Mouse (Mus musculus) bone marrow macrophage, adult 2 months (primary cell): ENCODE results near the gene Grik4. TPM values are rescaled to one million over a fixed set of nuclear protein-coding genes. Genes with fewer than 3 reads are reported as not detected.
A peak's percentile ranks its signal among the peaks of the same experiment; 100 is the strongest.
"Not testable (repeated sequence)": the region's sequence is repeated elsewhere in the genome, so short reads cannot be mapped to it uniquely, and the experiment has no call there.

ENCODE experiments used
- H3K27ac ChIP-seq: 2 replicates; pipeline ENCODE4 v1.5.1; 2012; ENCODE audit warnings: low read depth, low read length; ENCODE audit not compliant: insufficient read depth
- H3K4me1 ChIP-seq: 2 replicates; pipeline ENCODE4 v1.6.1; 2012; ENCODE audit warnings: low read length; ENCODE audit not compliant: control insufficient read depth, insufficient read depth
- H3K4me3 ChIP-seq: 2 replicates; pipeline ENCODE4 v1.5.1; 2012; ENCODE audit warnings: mild to moderate bottlenecking, low read length, moderate library complexity; ENCODE audit not compliant: insufficient read depth
- CTCF ChIP-seq: IDR thresholded peaks from 2 replicates; pipeline ENCODE4 v1.5.1; 2012; ENCODE audit warnings: low read depth, mild to moderate bottlenecking, low read length, moderate library complexity
- POLR2A ChIP-seq: IDR thresholded peaks from 2 replicates; pipeline ENCODE4 v1.6.1; 2012; ENCODE audit warnings: mild to moderate bottlenecking, low read depth, low read length, borderline replicate concordance
- polyA plus RNA-seq: library from polyadenylated mRNA; stranded (reverse); fragments of >200 nt; gene quantifications from 2 replicates; pipeline ENCODE4 v1.2.4, GENCODE M21; 2012; ENCODE audit not compliant: missing spikeins, insufficient read depth, insufficient read length

Grik4 gene
- polyA plus RNA-seq, result 0.12 and 0.23 TPM in 2 replicates

DNA sequence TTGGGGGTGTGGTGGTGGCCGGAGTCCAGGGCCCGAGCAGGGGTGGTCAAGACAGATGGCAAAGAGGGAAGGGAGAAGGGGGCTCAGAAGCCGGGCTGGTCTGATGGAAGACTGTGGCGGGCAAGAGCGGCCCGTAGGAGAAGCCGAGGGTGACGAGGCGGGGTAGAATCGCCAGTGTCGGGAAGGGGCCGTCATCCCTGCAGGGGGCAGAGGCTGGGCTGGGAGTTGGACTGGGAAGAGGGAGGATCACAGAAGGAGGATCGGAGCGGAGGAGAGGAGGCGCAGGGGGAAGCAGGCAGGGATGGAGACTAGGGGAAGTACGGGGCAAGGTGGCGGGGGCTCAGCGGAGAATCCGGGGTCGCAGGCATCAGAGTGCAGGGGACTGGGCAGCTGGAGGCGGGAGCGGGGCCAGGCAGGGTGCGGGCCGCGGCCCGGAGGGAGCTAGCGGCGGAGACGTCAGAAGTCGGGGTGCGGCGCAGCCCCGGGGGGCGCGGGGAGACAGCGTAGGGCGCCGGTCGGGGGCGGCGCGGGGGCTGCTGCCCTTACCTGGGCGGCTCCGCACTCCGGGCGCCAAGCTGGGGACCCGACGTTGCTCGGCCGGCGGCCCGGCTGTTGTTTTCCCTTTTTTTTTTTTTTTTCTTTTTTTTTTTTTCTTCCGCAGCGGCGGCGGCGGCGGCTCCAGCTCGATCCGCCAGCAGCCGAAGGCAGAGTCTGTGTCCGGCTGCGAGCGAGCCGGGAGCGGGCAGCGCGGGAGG lies at the start of gene Grik4:
TSS of gene Grik4 (minus strand) at position 713 of the 755 bp plus-strand sequence.
- Histone ChIP-seq H3K27ac (no peak within 1 kb of the TSS), H3K4me1 (peaks cover 4% of the 10 kb centered on the region; the same call in 1 of the 2 replicates), H3K4me3 (peak within 1 kb of the TSS; percentile 48)
- TF ChIP-seq CTCF, result no peak

DNA sequence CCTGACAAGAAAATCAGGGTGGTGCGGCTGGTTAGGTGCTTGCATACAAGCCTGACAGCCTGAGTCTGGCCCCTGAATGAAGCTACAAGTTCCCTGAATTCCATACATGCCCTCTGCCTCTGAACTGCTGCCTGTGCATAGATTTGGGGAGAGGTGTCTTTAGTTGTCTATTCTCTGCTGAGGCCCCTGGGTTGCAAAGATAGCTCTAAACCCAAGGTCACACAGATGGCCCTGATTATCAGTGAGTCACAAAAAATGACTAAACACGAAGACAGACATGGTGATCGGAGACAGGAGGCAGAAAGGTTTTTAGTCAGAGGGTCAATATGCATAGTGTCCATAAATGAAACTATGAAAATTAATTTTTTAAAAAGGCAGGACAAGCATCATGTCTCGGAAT lies 49.4 kb upstream of the Grik4 start:
- H3K4me3 ChIP-seq, result no peak overlapping the region
- H3K27ac ChIP-seq, result no peak overlapping the region
- no peaks in the 10 kb centered on the region for H3K4me1 ChIP-seq
- TF ChIP-seq POLR2A (no peak), CTCF (no peak)

DNA sequence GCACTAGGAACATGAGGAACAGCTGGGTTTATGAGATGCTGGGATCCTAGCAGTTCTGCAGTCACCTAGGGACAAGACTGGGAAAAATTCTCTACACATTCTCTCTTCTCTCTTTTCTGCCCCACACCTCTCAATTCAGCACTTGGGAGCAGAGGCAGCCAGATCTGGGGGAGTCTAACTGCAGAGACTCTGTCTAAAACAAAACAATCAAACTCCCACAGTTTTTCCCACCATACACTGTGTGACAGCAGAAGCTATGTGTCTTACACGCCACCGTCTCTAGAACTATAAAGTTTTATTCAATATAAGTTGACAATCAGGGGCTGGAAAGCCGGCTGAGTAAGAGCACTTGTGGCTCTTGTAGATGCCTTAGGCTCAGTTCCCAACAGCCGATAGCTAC lies 43.7 kb upstream of the Grik4 start:
- Histone ChIP-seq H3K4me1 (no peaks in the 10 kb centered on the region), H3K4me3 (no peak overlapping the region), H3K27ac (no peak overlapping the region)
- TF ChIP-seq POLR2A, result no peak
- no peak for TF ChIP-seq CTCF

DNA sequence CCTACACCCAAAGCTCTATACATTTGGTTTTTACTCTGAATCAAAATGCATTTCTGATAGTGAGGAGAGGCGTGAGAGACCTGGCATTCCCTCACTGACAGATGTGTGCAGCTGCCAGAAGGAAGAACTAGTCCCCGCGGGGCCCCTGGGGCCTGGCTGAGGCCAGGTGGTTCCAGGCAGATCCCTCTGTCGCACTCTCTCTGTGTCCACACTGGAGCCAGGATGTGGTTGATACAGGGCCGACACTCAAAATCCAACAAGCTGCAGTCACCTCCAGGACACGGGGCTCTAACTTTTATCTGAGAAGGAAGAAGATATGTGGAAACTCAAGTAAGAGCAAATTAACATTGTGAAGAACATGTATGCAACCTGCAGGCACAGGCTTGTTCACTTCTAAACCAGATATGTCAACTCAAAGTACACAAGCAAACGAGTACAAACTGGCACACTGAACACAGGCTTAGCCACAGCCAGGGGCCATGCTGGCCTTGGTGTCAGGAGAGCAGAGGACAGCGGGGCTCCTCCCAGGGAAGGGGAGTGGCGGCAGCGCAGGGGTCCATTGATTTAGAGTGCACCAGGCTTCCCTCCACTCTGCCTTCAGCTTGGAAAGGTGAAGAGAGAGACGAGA lies 24.7 kb upstream of the Grik4 start:
- Histone ChIP-seq H3K27ac (no peak overlapping the region), H3K4me1 (no peaks in the 10 kb centered on the region), H3K4me3 (no peak overlapping the region)
- no peak for TF ChIP-seq POLR2A
- TF ChIP-seq CTCF, result no peak

DNA sequence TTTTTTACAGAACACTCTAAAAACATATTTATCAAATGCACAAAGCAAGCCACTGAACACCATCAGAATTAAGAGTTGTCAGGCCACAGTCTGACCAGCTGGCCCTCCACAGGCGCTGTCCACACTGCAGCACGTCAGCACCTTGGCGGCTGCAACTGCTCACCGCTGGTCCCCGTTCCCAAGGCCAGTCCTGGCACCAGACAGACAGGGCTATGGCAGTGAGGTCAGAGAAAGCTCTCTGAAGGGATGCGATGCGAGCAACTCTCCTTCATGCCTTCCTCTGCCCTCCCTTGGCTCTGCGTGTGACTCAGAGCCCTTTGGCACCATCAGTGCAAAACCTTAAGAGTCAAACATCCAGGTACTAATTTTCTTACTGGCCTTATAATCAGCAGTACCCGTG lies 23.4 kb upstream of the Grik4 start:
- Histone ChIP-seq H3K4me3 (no peak overlapping the region), H3K27ac (no peak overlapping the region), H3K4me1 (0 out of 2 replicates have a peak, but pooled peaks cover 3% of the 10 kb centered on the region)
- TF ChIP-seq CTCF (no peak), POLR2A (no peak)

DNA sequence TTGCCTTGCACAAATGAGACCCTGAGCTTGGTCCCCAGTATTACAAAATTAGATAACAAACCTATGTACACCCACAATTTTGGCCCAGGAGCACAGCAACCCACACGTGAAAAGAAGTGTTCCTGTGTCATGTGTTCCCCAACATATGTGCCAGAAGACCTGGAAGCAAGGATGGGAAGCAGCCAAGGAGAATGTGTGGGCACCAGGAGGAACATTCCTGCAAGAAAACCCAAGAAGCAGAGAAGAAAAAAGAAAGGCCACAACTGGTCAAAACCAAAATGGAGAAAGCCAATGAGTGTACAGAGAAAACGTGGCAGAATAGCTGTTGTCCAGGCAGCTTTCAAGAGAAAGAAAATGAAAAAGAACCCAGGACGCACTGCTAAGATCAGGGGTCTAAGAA lies 20.5 kb upstream of the Grik4 start:
- H3K4me1 ChIP-seq, H3K27ac ChIP-seq, H3K4me3 ChIP-seq: not testable (repeated sequence)

DNA sequence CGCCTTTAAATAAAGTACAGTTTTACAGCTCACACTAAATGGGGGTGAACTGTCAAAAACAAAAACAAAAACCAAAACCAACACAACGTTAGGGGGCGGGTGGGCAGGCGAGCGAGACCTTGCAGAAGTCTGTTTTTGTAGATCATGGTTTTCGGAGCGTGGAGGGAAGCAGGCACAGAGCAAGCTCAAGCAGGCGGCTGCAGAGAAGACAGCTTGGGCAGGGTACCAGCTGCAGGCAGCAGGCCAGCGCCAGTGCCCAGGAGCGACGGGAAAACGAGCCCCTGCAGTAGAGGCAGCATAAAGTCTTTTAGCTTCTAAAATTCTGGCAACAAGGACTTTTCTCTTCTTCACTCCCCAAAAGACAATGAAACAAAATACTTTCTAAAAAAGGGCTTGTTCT lies 20.1 kb upstream of the Grik4 start:
- Histone ChIP-seq H3K4me1 (0 out of 2 replicates have a peak, but pooled peaks cover 3% of the 10 kb centered on the region), H3K27ac (no peak overlapping the region), H3K4me3 (no peak overlapping the region)
- TF ChIP-seq CTCF (no peak), POLR2A (no peak)

DNA sequence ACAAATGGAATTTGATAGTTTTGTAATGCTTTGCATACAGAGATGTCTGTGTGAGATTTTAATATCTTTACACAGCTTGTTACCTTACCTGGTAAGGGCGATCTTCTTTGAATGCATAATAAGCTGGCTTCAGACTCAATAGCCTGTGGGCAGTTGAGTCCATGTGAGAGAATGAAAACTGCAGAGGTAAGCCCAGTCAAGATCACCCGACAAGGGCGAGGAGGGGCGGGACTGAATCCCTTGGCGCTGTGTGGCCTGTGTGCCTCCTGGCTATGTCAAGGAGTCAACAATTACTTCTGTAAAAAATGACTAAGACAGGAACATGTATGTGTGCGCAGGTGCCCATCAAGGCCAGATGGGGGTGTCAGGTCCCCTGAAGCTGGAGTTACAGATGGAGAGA lies 18.2 kb upstream of the Grik4 start:
- H3K4me3 ChIP-seq, result no peak overlapping the region
- 0 out of 2 replicates have a peak, but pooled peaks cover 3% of the 10 kb centered on the region for H3K4me1 ChIP-seq
- no peak overlapping the region for H3K27ac ChIP-seq
- no peak for TF ChIP-seq POLR2A
- no peak for TF ChIP-seq CTCF

DNA sequence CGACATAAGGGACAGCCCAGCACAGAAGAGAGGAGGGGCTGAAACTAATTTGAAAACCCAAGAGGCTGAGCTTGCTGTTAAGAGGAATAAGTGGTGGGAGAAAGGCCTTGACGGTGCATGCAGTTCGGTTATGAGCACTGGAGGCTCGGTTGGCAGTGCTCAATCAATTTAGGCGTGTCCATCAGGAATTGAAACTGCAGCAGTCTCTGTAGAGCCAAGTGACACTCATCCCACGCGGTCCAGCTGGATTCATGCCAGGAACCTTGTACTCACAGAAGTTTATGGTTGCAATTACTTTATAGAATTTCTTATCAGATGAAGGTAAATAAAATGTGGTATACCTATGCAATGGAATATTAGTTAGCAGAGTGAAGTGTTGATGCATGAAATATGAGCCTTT lies 14.1 kb upstream of the Grik4 start:
- Histone ChIP-seq H3K27ac (no peak overlapping the region), H3K4me1 (0 out of 2 replicates have a peak, but pooled peaks cover 2% of the 10 kb centered on the region), H3K4me3 (no peak overlapping the region)
- TF ChIP-seq CTCF (no peak), POLR2A (no peak)

DNA sequence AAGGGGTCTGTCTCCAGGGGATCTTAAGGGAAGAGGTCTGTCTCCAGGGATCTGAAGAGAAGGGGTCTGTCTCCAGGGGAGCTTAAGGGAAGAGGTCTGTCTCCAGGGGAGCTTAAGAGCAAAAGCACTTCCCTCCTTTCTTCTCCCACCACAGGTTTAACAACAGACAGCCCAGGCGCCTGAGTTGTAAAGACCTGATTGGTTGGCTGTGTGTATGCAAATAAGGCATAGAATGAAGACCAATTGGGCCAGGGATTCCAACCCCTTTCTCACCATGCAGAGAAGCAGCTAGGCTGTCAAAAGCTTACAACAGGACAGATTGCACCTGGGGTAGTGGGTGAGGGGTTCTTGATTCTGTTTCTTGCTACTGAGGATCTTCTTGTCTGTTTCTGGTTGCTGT lies 4.1 kb upstream of the Grik4 start:
- Histone ChIP-seq H3K4me3 (no peak overlapping the region), H3K4me1 (peaks cover 4% of the 10 kb centered on the region; the same call in 1 of the 2 replicates), H3K27ac (no peak overlapping the region)
- TF ChIP-seq CTCF, result no peak
- TF ChIP-seq POLR2A, result no peak
